Mouse (Mus musculus): Measurements from ENCODE around the gene Pp2d1.
"Not testable (repeated sequence)": the region's sequence is repeated elsewhere in the genome, so short reads cannot be mapped to it uniquely, and the experiment has no call there.

Gene Pp2d1

DNA sequence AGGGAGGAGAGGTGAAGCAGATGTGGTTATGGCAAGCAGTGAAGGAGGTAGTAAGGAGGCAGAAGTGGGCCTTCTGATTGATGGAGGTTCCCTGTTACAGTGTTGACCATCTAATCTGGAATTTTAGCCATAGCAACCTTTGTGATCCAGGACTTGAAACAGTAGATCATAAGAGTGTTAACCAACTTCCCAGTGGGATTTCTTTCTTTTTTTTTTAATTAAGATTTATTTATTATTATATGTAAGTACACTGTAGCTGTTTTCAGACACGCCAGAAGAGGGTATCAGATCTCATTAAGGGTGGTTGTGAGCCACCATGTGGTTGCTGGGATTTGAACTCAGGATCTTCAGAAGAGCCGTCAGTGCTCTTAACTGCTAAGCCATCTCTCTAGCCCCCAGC lies at the start of gene Pp2d1:
Gene Pp2d1, minus strand, starts transcription at position 101 of the 400 bp plus-strand sequence.
- DNase-seq = not testable (repeated sequence)

DNA sequence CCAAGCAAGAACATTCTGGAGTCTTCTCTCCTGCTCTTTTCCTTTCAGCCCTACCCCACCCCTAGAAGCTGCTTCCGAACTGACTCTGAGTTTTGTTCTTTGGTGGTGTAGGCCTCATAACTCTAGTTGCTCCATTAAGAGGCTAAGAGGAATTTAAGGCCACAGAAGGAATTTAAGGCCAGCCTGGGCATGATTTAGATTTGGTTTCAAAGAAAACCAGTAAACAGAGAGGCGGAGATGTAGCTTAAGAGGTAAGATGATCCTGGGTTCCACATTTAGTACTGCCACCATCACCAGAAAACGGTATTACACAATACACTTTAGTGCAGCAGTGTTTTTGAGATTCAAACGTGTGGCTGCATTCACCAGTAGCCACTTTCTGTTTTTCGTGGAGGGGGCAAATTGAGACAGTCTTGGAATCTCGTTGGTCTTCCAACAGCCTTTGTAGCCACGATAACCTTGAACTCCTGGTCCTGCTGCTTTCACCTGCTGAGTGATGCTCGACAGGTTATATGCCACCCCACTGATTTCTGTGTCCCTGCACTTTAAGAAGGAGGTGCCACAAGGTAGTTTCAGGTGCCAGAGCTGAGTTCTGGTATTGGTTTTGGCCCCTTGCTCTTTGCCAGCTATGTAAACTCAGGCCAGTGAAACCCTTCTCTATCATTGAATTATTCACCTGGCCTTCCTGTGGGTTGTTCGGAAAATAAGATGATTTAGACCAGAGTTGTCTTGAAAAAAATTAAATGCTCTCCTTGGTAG lies 49.0 kb upstream of the Pp2d1 start:
- no peak for DNase-seq

DNA sequence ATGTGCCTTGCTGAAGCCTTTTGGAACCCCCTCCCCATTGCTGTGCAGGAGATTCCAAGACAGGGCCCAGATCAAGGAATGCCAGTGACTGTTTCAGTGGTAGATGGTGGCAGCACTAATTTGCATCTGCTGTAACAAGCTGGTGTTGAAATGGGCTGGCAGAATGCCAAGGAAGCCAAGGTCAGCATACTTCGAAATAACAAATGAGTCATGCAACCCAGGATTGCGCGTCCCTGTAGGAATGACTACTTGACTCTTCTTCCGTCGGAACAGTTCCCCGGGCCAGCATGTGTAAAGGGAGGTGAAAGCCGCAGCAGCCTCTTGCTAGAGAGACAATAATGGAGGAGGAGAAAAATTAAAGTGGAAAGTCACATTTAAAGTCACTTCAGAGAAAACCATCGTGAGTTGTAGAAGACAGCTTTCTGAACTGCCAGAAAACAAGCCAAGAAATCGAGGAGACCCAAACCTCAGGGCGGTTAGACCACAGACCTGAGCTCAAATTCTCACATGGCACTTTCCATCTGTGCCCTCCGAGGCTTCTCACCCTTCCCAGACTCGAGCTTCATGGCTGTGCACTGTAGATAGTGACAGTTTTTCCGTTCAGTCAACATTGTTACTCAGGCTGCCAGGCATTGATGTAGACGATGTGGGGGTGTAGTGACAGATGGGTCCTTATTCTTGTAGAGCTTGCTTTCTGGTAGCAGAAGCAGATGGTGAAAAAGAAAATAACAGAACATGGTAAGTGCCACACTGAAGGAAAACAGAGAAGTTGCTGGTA lies 48.0 kb upstream of the Pp2d1 start:
- peak; percentile 91 for DNase-seq

DNA sequence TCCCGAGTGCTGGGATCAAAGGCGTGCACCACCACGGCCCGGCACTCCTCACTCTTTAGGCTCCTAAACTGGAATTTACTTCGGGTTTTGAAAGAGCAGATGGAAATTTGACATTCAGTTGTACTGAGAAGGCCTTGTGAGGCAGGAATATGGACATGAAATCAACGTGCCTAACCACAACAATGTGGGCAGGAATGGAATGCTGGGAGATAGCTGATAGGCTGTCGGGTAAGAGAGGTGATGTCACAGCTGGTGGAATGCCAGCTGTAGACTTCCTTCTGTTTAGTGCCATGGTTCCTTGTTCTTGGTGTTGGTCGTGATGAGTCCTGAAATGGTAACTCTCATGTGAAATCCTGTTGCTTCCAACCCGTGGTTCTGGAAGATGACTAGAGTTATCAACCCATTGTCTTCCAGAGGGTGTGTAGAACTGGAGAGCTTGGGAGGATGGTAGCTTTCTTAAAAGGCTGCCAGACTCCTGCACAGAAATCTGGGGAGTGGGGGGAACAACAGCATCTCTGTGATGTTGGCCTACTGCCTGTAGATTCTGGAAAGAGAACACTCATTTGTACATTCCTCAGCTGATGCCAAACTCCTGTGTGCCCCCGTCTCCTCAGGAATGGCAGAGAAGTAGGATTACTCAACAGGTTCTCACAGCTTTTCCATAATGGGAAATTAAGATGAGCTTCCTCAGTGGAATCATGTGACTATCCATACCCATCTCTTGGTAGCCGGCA lies 44.8 kb upstream of the Pp2d1 start:
- DNase-seq = no peak

DNA sequence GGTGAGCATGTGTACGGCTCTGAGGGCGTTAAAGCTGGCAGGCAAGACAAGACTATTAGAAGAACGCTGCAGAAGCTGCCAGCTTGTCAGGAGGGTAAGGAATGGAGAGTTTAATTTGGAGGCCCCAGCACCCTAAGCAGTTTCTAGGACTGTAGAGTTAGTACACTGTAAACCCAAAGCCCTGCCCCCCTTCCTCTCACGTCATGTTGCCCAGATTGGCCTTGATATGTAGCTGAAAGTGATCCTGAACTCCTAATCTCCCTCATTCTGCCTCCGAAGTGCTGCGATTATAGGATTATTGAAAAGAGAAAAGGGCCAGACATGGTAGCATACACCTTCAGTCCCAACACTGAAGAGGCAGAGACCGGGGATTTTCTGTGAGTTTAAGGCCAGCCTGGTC lies 43.6 kb upstream of the Pp2d1 start:
- DNase-seq = no peak

GRCm38 (mm10) chr17:53582026-53582585 lies 42.9 kb upstream of the Pp2d1 start:
- no peak for DNase-seq

DNA sequence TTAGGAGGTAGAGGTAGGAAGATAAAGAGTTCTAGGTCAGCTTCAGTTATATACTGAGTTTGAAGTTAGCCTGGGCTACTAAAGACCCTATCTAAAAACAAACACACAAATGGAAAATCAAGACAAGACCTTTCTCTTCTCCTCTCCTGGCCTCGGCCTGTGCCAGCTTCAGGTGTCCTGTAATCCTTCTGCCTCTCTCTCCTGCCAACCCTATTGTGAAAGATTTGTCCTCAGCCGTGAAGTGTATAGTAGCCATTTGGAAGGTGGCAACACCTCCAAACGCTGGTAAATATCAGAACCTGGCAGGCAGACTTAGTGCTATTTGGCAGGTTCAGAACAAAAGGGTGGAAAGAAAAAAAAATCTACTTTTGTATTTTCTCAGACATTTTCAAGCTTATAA lies 41.0 kb upstream of the Pp2d1 start:
- DNase-seq = no peak

DNA sequence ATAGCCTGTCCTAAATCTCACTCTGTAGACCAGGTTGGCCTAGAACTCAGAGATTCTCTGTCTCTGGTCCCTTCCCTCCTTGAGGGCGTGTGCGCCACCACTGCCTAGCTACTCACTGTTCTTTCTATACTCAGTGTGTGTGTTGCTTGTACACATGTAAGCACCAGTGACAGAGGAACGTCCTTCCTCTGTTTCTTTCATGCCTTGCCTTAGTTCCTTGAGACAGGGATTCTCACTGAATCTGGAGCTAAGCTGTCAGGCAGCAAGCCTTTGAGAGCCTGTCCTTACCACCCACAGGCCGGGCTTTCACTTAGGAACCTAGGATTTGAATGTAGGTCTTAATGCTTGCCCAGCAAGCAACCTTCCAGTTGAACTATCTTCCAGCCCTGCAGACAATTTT lies 40.4 kb upstream of the Pp2d1 start:
- DNase-seq = no peak

GRCm38 (mm10) chr17:53578776-53579175 lies 39.5 kb upstream of the Pp2d1 start:
- no peak for DNase-seq

DNA sequence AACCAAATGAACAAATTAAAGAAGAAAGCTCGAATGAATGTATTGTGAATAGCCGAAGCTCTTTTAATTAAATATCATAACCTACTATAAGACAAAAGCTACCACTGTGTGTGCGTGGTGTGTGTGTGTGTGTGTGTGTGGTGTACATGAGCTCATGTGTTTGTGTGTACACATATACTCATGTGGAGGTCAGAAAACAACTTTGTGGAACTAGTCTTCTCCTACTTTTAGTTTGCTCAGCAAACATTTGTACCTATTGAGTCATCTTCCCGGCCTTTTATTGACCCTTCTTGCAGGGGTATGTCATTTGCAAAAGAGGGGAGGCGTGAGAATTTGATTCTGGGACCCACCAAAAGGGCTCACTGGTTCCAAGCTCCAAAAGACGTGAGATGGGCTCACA lies 39.0 kb upstream of the Pp2d1 start:
- no peak for DNase-seq

DNA sequence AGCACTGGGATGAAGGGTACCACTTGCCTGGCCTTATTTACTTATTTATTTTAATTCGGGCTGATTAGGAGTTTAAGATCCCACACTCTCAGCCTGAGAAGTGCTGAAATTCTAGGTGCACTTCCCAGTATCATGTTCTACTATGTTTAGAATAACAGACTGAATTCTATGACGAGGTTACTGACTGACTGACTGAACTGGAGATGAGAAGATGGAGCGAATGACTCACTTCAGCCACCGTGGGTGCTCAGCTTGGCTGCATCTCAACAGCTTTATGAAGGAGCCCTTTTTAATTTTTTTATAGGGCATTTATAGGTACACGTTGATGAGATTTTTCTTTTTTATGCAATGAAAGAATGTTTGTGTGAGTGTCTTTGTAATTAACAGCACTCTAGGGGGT lies 38.5 kb upstream of the Pp2d1 start:
- no peak for DNase-seq

DNA sequence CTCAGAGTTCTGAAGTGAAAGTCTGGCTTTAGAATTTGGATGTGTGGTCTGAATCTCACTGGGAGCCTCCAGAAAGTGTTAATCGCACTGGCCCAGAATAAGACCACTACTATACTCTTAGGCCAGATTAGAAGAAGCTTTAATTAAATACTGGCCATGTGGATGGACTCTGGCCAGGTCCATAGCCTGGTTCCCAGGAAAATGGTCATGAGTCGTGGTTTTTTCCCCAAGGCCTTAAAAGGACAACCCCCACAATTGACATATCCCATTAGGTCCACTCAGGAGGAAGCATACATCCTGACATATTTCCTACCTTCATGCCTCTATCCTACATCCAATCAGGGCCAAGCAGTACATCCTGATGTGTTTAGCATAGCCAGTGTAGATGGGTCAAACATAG lies 37.9 kb upstream of the Pp2d1 start:
- DNase-seq = no peak

DNA sequence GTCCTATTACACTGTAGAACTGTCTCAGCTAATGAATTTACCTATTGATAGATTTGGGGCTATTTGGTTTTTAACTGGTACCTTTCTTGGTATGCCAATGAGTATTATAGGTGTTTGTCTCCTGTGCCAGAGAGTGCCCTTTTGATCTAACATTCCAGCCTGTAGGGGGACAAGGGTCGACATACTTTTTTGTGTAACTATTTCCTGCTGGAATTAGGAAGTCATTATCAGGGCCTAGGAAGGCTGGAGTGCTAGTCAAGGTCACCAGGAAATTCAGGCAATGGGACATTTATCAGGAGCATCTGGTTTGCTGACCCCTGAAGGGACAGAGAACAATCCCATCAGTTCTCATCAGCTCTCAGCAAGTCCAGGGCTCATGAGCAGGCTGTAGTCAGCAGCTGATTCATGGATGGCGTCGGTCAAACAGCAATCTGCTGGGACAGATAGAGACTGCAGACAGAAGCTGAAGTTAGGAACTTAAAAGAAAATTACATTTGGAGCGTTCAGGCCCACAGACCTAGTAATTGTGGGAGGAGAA lies 33.8 kb upstream of the Pp2d1 start:
- peak; percentile 30 for DNase-seq

GRCm38 (mm10) chr17:53570932-53571331 lies 31.7 kb upstream of the Pp2d1 start:
- not testable (repeated sequence) for DNase-seq

DNA sequence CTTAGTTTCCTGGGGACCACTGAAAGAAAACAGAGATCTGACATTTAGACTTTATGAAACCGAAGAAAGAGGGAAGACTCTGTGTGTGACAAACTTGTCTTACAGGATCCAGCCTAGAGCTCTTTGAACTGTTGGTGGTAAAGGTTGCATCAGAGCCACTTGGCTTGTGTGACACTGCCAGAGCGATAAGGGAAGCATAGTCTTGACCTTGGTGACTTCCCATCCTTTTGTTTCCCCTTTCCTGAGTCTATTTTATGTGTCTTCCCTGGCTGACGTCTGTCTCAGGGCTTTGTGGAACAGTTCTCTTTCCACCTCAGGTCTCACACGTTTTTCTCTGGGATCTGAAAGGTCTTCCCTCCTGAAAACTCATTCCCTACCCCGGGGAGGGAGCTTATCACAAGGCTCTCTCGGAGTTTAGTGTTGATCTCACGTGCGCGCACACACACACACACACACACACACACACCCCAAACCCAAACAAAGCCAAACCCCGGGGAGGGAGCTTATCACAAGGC lies 31.2 kb upstream of the Pp2d1 start:
- DNase-seq = no peak

DNA sequence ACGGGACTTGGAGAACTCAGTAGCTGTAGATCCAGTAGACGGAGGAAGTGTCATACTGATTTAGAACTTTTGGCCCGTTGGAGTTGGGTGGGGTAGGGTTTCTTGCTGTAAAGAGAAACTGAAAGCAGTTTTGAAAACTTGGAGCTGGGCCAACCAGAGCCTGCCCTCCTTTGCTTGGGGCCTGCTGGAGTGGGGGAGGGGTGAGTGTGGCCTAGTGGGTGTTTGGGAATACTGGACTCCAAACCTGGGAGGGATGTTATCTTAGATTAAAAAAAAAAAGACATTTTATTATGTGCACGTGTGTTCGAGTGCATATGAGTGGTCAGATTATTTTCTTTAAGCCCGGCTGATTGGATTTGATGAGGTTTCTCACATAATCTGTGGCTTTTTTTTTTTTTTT lies 30.6 kb upstream of the Pp2d1 start:
- peak; percentile 72 for DNase-seq

DNA sequence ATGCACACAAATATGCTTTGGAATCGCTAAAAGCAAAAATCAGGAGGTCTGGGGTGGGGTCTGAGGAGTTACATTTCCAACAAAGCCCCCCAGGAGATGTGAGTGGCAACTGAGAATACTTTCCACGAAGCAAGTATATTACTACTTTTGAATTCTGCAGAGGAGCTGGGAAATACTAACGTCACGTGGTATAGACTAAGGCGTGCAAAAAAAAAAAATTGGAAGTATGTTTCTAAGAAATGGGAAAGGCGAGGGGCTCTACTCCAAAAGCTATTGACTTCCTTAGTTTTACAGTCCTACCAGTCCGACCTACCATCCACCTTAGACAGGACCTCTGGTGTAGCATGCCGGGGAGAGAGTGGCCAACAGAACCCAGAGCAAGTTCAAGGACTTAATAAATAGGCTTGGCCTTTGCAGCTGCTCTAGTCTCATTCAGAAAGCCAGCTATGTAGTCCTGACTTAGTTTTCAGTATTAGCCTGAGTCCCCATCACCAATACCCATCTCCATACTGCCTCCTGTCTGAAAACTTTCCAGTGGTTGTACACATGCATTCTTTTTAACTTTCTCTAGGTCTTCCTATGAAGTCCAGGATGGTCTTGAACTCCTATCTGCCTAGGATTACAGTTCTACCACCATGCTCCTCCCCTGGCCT lies 29.6 kb upstream of the Pp2d1 start:
- DNase-seq = no peak

- DNase-seq = peak; percentile 77
Measured at GRCm38 (mm10) chr17:53568118-53568517, 28.9 kb upstream of the Pp2d1 start.

DNA sequence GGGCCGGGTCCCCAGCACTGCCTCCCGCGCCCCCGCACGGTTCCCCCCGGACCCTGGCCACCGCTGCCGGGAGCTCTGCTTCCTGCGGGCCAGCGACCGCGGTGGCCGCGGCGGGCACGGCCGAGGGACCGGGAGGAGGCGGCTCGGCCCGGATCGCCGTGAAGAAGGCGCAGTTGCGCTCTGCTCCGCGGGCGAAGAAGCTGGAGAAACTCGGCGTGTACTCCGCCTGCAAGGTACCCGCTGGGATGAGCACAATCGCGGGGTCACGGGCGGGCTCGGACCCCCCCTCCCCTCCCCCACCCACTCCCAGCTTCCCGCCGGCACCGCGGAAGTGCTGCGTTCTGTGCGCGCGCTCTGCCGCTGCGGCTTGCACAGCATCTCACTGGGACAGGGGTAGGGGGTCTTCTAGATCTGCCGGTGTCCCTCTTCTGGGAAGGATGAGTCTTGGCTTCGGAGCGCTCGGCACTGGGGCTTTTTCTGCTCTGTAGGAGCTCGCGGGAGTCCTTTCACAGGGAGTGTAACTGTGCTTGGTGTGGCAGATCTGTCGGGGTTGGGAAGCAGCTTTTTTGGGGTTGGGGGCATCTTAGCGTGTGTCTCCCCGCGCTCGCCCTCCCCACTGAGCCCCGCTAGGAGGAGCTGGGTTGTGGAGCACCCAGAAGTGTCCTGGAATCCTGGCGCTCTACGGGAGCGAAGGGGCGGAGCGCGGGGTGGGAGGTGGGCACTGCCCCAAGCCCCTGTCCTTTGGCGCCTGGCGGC lies 28.3 kb upstream of the Pp2d1 start:
- peak; percentile 36 for DNase-seq

DNA sequence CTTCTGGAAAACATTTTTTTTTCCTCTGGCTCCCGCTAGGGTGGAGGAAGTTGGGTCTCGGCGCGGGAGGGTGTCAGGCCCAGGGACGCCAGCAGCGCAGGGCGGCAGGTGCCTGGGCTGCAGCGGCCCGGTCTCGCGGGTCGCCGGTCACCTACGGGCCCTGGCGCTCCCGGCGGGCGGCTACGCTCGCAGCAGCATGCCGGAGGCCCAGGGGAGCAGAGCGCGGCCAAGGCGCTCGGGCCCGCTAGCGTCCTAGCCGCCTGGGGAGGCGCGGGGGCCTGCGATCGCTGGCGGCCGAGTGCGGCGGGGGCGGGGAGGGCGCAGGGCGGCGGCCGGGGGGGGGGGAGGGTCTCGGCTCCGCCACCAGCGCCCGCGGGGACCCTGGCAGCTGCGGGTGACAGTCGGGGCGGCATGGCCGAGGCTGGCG lies 27.7 kb upstream of the Pp2d1 start:
- peak; percentile 71 for DNase-seq

- peak; percentile 40 for DNase-seq
Measured at GRCm38 (mm10) chr17:53566161-53566918, 27.1 kb upstream of the Pp2d1 start, which contains the start of gene Kat2b. Gene Kat2b, plus strand, starts transcription at chr17:53566861.

Measured in kidney, adult 11 months (tissue).